Mouse (Mus musculus) megakaryocyte, embryonic 14.5 days (primary cell): ENCODE results near the gene Vps35l.

Source experiments
- FLI1 ChIP-seq: IDR thresholded peaks from 2 replicates; pipeline ENCODE4 v1.6.1; 2012; ENCODE audit warnings: low read length, inconsistent platforms, mixed read lengths
- GATA1 ChIP-seq: IDR thresholded peaks from 3 replicates; pipeline ENCODE4 v1.6.1; 2012; ENCODE audit warnings: mixed read lengths, low read length, inconsistent platforms, borderline replicate concordance

DNA sequence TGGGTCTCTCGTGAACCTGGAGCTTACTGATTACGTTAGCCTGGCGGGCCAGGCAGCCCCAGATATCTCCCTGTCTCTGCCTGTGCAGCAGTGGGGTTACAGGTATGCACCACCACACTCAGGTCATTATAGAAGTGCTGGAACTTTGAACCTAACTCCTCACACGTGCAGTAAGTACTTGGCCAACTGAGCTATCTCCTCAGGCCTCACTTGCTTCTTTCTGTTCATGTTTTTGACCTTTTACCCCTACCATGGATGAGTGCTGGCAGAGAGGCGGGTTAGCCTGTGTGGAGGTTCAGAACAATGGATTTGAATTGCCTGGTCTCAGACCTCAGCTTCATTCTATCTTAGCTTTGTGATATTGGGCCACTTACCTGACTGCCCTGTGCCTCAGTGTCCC, 50.3 kb downstream of the Vps35l start:
- TF ChIP-seq GATA1 (no peak), FLI1 (no peak)
